Mouse (Mus musculus) liver, postnatal 0 days (tissue): Measurements from ENCODE around the gene Timp3.

ENCODE experiments used
- CTCF ChIP-seq: sonication (generic); IDR thresholded peaks from 2 replicates; pipeline ENCODE4 v1.5.1; 2016; ENCODE audit warnings: antibody characterized with exemption, low read depth
- EP300 ChIP-seq: IDR thresholded peaks from 2 replicates; pipeline ENCODE4 v1.6.1; 2016; ENCODE audit warnings: antibody characterized with exemption, low read depth, mild to moderate bottlenecking

DNA sequence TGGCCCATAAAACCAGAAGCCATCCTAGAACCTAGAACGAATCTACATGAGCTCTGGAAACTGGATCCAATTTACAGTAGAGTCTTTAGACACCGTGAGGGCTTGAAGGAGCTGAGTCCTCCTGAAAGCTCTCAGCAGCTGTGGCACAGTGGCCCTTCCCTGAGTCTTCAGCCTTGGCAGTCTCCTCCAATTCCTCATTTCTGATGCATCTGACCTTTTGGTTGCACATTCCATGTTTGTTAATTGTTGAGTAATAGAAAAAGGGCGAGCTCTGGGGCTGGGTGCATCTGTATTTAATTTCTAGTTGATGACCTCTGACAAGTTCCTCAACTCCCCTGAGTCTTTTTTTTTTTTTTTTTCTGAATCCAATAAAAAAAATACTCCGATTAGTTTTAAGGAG, 28.0 kb downstream of the Timp3 start:
- TF ChIP-seq EP300 (no peak), CTCF (no peak)
